Comparison of ENCODE assay signal across 24 mouse cellular contexts in genomic region chr16:43894501-43894900, GRCm38 (mm10).
"Had no signal": no experiment of that assay in that cellular context is flagged by ENCODE, and none has a peak within 500 bp of the region (broad histone marks: within the 10 kb centered on the region; RNA-seq: fewer than 3 reads in every experiment).

No protein-coding gene starts in this region.

- DNase-seq: gastrocnemius, adult 2 months; gastrocnemius, postnatal 10 days; gastrocnemius, postnatal 25 days; heart, adult 2 months; heart, postnatal 14 days; heart, postnatal 4 days; kidney, adult 18-20 months; kidney, adult 8-10 months; kidney, postnatal 10 days; kidney, postnatal 25 days; kidney, postnatal 4 days; liver had no signal

- H3K27ac ChIP-seq: gastrocnemius, adult 2 months; heart, adult 2 months; heart, embryonic 13.5 days; heart, embryonic 15.5 days; hindbrain, embryonic 10.5 days; hindbrain, embryonic 12.5 days; hindbrain, embryonic 14.5 days; intestine, embryonic 15.5 days; layer of hippocampus, adult 2 months; limb, embryonic 10.5 days; limb, embryonic 12.5 days had no signal

- ATAC-seq: hindbrain, embryonic 16.5 days; inflammation-experienced regulatory T-cells, adult 6 months; intestine, embryonic 15.5 days; intestine, postnatal 0 days had no signal

- H3K4me3 ChIP-seq: gastrocnemius, adult 2 months; heart, adult 2 months; heart, embryonic 13.5 days; heart, embryonic 15.5 days; hindbrain, embryonic 10.5 days; hindbrain, embryonic 12.5 days; intestine, embryonic 15.5 days; layer of hippocampus, adult 2 months; limb, embryonic 10.5 days; limb, embryonic 12.5 days had no signal
